ENCODE assay signal across 8 mouse cellular contexts in genomic region chr8:84615666-84616485, GRCm38 (mm10). TPM values are rescaled to one million over a fixed set of nuclear protein-coding genes. Genes with fewer than 3 reads are reported as not detected.
DNase-seq lines count a peak whose midpoint lies in the region; ATAC-seq lines count a peak whose summit lies in the region.

No protein-coding gene starts in this region.

- no peak overlapping the region for H3K4me2 ChIP-seq in forebrain, embryonic 12.5 days
- H3K4me2 ChIP-seq in forebrain, embryonic 15.5 days (replicated peaks): no peak overlapping the region
- no peak overlapping the region for H3K4me2 ChIP-seq in forebrain, embryonic 14.5 days (ENCODE audit: low read length)
- H3K4me2 ChIP-seq in midbrain, embryonic 13.5 days (replicated peaks): no peak overlapping the region

- WGBS in forebrain, embryonic 12.5 days: 28% methylated on average over 22 of the region's 22 CpGs
- WGBS in forebrain, embryonic 15.5 days: 26% methylated on average over 22 of the region's 22 CpGs
- WGBS in forebrain, embryonic 14.5 days: 26% methylated on average over 22 of the region's 22 CpGs
- WGBS in midbrain, embryonic 13.5 days: 26% methylated on average over 22 of the region's 22 CpGs

- H3K4me1 ChIP-seq in forebrain, embryonic 12.5 days: peaks cover 22% of the 10 kb centered on the region
- H3K4me1 ChIP-seq in forebrain, embryonic 15.5 days: peaks cover 4% of the 10 kb centered on the region; the same call in 1 of the 2 replicates
- H3K4me1 ChIP-seq in forebrain, embryonic 14.5 days (ENCODE audit: control insufficient read depth, insufficient read depth, low read length): peaks cover 2% of the 10 kb centered on the region
- peaks cover 23% of the 10 kb centered on the region for H3K4me1 ChIP-seq in midbrain, embryonic 13.5 days (replicated peaks)

- no peak overlapping the region for H3K27ac ChIP-seq in forebrain, embryonic 12.5 days
- no peak overlapping the region for H3K27ac ChIP-seq in forebrain, embryonic 15.5 days (replicated peaks)
- no peak overlapping the region; the same call in 1 of the 2 replicates for H3K27ac ChIP-seq in forebrain, embryonic 14.5 days (ENCODE audit: low read depth, low read length)
- no peak overlapping the region for H3K27ac ChIP-seq in midbrain, embryonic 13.5 days

- peak; percentile 30; the same call in 1 of the 2 replicates for ATAC-seq in forebrain, embryonic 12.5 days (ENCODE audit: low FRiP score)
- no peak; the same call in 1 of the 2 replicates for ATAC-seq in forebrain, embryonic 15.5 days (replicated peaks)
- ATAC-seq in forebrain, embryonic 14.5 days: no peak
- peak; percentile 46; the same call in 1 of the 2 replicates for ATAC-seq in midbrain, embryonic 13.5 days

- H3K27me3 ChIP-seq in forebrain, embryonic 12.5 days: peaks cover 21% of the 10 kb centered on the region
- no peaks in the 10 kb centered on the region for H3K27me3 ChIP-seq in forebrain, embryonic 15.5 days
- H3K27me3 ChIP-seq in forebrain, embryonic 14.5 days (replicated peaks; ENCODE audit: control insufficient read depth, insufficient read depth, low read length): no peaks in the 10 kb centered on the region
- H3K27me3 ChIP-seq in midbrain, embryonic 13.5 days: no peaks in the 10 kb centered on the region

- intact Hi-C loops in left cerebral cortex, postnatal 4 days (cut with DNase I): no loop called here

- H3K9me3 ChIP-seq in forebrain, embryonic 12.5 days: no peaks in the 10 kb centered on the region
- H3K9me3 ChIP-seq in forebrain, embryonic 15.5 days: no peaks in the 10 kb centered on the region
- H3K9me3 ChIP-seq in forebrain, embryonic 14.5 days (replicated peaks; ENCODE audit: control insufficient read depth, low read length): no peaks in the 10 kb centered on the region
- no peaks in the 10 kb centered on the region for H3K9me3 ChIP-seq in midbrain, embryonic 13.5 days

- no peak overlapping the region for H3K9ac ChIP-seq in forebrain, embryonic 12.5 days
- H3K9ac ChIP-seq in forebrain, embryonic 15.5 days (replicated peaks): no peak overlapping the region
- H3K9ac ChIP-seq in forebrain, embryonic 14.5 days (ENCODE audit: low read length): 0 out of 2 replicates have a peak overlapping the region, but pooled peaks have one; percentile 8
- H3K9ac ChIP-seq in midbrain, embryonic 13.5 days (replicated peaks): no peak overlapping the region

- no peak overlapping the region for H3K4me3 ChIP-seq in forebrain, embryonic 12.5 days (replicated peaks)
- H3K4me3 ChIP-seq in forebrain, embryonic 15.5 days: no peak overlapping the region
- no peak overlapping the region for H3K4me3 ChIP-seq in forebrain, embryonic 14.5 days (ENCODE audit: low read depth, low read length)
- H3K4me3 ChIP-seq in midbrain, embryonic 13.5 days (replicated peaks): no peak overlapping the region

- H3K36me3 ChIP-seq in forebrain, embryonic 12.5 days (replicated peaks): no peaks in the 10 kb centered on the region
- no peaks in the 10 kb centered on the region for H3K36me3 ChIP-seq in forebrain, embryonic 15.5 days
- H3K36me3 ChIP-seq in forebrain, embryonic 14.5 days (ENCODE audit: control insufficient read depth, insufficient read depth, low read length): 0 out of 2 replicates have a peak, but pooled peaks cover 4% of the 10 kb centered on the region
- H3K36me3 ChIP-seq in midbrain, embryonic 13.5 days: peaks cover 17% of the 10 kb centered on the region

- DNase-seq in NIH3T3 (ENCODE audit: low read depth): peak; percentile 87
- DNase-seq in forebrain, embryonic 14.5 days (ENCODE audit: low spot score): no peak
- no peak for DNase-seq in cerebellum, adult 9-11 months
- no peak for DNase-seq in lung, postnatal 25 days (ENCODE audit: low spot score)
- DNase-seq in left cerebral cortex, postnatal 4 days: no peak

RNA-seq across cellular contexts. Expression of gene Ier2, which starts 46.8 kb away (rescaled TPM):
- 53.7 and 62.2 TPM in 2 replicates for polyA plus RNA-seq in forebrain, embryonic 12.5 days (2016; fragmentation: Nextera tagmentation; extraction: Ambion mirVana)
- polyA plus RNA-seq in forebrain, embryonic 15.5 days (2015; fragmentation: Nextera tagmentation; extraction: Ambion mirVana): 26.0 and 33.4 TPM in 2 replicates
- polyA plus RNA-seq in forebrain, embryonic 14.5 days (2014; fragmentation: Nextera tagmentation; extraction: Ambion mirVana): 26.5 and 29.3 TPM in 2 replicates
- polyA plus RNA-seq in midbrain, embryonic 13.5 days (2015; fragmentation: Nextera tagmentation; extraction: Ambion mirVana): 20.0 and 26.3 TPM in 2 replicates
- total RNA-seq in left cerebral cortex, postnatal 4 days (2021): 10 to 100 TPM; 10.2 to 10.7 TPM

Comparison
In these comparisons a context has a peak if more than half of its experiments do, and no peak if none do; other contexts are left out.
1. ATAC-seq: peak in forebrain, embryonic 12.5 days (single experiment) and midbrain, embryonic 13.5 days (single experiment); none in forebrain, embryonic 15.5 days (single experiment) and forebrain, embryonic 14.5 days (single experiment).